ENCODE assay signal across 22 mouse cellular contexts in the genomic region with DNA sequence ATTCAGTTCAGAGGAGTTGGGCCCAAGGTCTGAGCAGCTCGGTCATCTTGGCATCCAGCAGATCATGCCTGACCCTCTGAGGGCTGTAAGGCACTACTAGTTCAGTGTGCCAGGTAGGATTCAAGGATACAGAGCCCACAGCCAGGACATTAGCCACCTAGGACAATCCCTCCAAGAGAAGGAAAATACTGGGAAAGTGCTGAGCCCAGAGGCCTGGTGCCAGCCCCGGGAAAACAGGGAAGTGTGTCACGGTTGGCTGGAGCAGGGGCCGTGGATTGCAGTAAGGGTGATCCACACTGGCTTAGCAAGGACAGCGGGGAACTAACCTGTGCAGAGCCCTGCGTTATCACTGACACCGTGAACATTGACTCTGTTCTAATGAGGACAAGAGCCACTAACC. TPM values are rescaled to one million over a fixed set of nuclear protein-coding genes. Genes with fewer than 3 reads are reported as not detected.
A peak's percentile ranks its signal among the peaks of the same experiment; 100 is the strongest.
DNase-seq lines count a peak whose midpoint lies in the region; ATAC-seq and TF ChIP-seq lines count a peak whose summit lies in the region.
"Had no signal": no experiment of that assay in that cellular context is flagged by ENCODE, and none has a peak within 500 bp of the region (broad histone marks: within the 10 kb centered on the region; RNA-seq: fewer than 3 reads in every experiment).

No protein-coding gene starts in this region.

- no peak for ATAC-seq in kidney, embryonic 14.5 days (ENCODE audit: low FRiP score, low TSS enrichment)
- ATAC-seq: forebrain, embryonic 14.5 days; hindbrain, embryonic 16.5 days had no signal

- DNase-seq in kidney, adult 11 months, result peak; percentile 67
- DNase-seq in kidney, adult 2 months, result peak; percentile 86
- peak; percentile 75 for DNase-seq in kidney, adult 9 months
- peak; percentile 67 for DNase-seq in kidney, postnatal 14 days
- no peak for DNase-seq in spleen, postnatal 10 days (ENCODE audit: low spot score in 2 of 2)
- no peak for DNase-seq in gastrocnemius, postnatal 4 days (ENCODE audit: low spot score in 2 of 2)
- DNase-seq: adrenal gland, adult 2 months; adrenal gland, postnatal 36 days; cerebellum, adult 2 months; cerebellum, postnatal 10 days; gastrocnemius, adult 2 months; gastrocnemius, postnatal 25 days; heart, adult 2 months had no signal

- H3K4me1 ChIP-seq in kidney, embryonic 14.5 days (ENCODE audit: control insufficient read depth, insufficient read depth, low read length), result no peaks in the 10 kb centered on the region
- peaks cover 21% of the 10 kb centered on the region; the same call in 1 of the 2 replicates for H3K4me1 ChIP-seq in kidney, adult 2 months (ENCODE audit: control insufficient read depth, insufficient read depth, low read length)
- H3K4me1 ChIP-seq: forebrain, embryonic 10.5 days had no signal

- no peak overlapping the region for H3K4me2 ChIP-seq in kidney, embryonic 14.5 days (replicated peaks; ENCODE audit: low read depth, low read length)
- H3K4me2 ChIP-seq: heart, embryonic 12.5 days had no signal

- H3K9ac ChIP-seq in kidney, embryonic 14.5 days (ENCODE audit: low read depth, low read length), result no peak overlapping the region
- H3K9ac ChIP-seq: heart, embryonic 12.5 days had no signal

- no peak for TF ChIP-seq CTCF in kidney, adult 2 months (conservative IDR thresholded peaks at IDR 0.05; ENCODE audit: insufficient read depth, insufficient read length, low read depth, low read length)

- no peak for TF ChIP-seq POLR2A in kidney, adult 2 months (IDR thresholded peaks at IDR 0.05; ENCODE audit: low read depth, low read length)

- no peaks in the 10 kb centered on the region for H3K27me3 ChIP-seq in kidney, embryonic 14.5 days (ENCODE audit: control insufficient read depth, insufficient read depth, low read length)
- no peaks in the 10 kb centered on the region for H3K27me3 ChIP-seq in kidney, adult 2 months (replicated peaks; ENCODE audit: control insufficient read depth, insufficient read depth, low read length)
- H3K27me3 ChIP-seq: heart, embryonic 12.5 days had no signal

- no peak overlapping the region for H3K4me3 ChIP-seq in kidney, embryonic 14.5 days (ENCODE audit: low read length)
- no peak overlapping the region for H3K4me3 ChIP-seq in kidney, adult 2 months (ENCODE audit: insufficient read depth, low read depth, low read length)
- H3K4me3 ChIP-seq: embryonic facial prominence, embryonic 10.5 days; forebrain, embryonic 10.5 days; gastrocnemius, adult 2 months; heart, adult 2 months; heart, embryonic 12.5 days had no signal

- H3K9me3 ChIP-seq in kidney, embryonic 14.5 days (ENCODE audit: control insufficient read depth, low read length), result no peaks in the 10 kb centered on the region
- H3K9me3 ChIP-seq: embryonic facial prominence, embryonic 10.5 days; forebrain, embryonic 10.5 days; heart, embryonic 12.5 days had no signal

- no peak overlapping the region for H3K27ac ChIP-seq in kidney, embryonic 14.5 days (ENCODE audit: low read depth, low read length)
- H3K27ac ChIP-seq in kidney, adult 2 months (ENCODE audit: insufficient read depth, low read depth, low read length), result peak overlapping the region; percentile 32; the same call in 1 of the 2 replicates
- H3K27ac ChIP-seq: embryonic facial prominence, embryonic 10.5 days; forebrain, embryonic 10.5 days; gastrocnemius, adult 2 months; heart, adult 2 months had no signal

- 73% methylated on average over 7 of the region's 7 CpGs for WGBS in kidney, embryonic 14.5 days
- 42% methylated on average over 7 of the region's 7 CpGs for WGBS in kidney, adult 2 months

- H3K36me3 ChIP-seq in kidney, embryonic 14.5 days (ENCODE audit: control insufficient read depth, insufficient read depth, low read length), result peaks cover 86% of the 10 kb centered on the region
- H3K36me3 ChIP-seq in kidney, adult 2 months (ENCODE audit: control insufficient read depth, insufficient read depth, low read length), result 0 out of 2 replicates have a peak, but pooled peaks cover 1% of the 10 kb centered on the region

RNA-seq across cellular contexts. Expression of a gene that starts 16.7 kb away (rescaled TPM):
- polyA plus RNA-seq in kidney, embryonic 14.5 days (2014; fragmentation: Nextera tagmentation; extraction: Ambion mirVana), result 21.4 and 29.5 TPM in 2 replicates
- polyA plus RNA-seq in kidney, adult 2 months (2012; rRNA removed), result 242 and 276 TPM in 2 replicates
- 10 to 100 TPM; 36.0 to 45.6 TPM for total RNA-seq in gastrocnemius, postnatal 4 days (2021)

RNA-seq across cellular contexts. Expression of a gene that starts 39.5 kb away (rescaled TPM):
- polyA plus RNA-seq in kidney, embryonic 14.5 days (2014; fragmentation: Nextera tagmentation; extraction: Ambion mirVana), result not detected in 2 replicates
- not detected in 2 replicates for polyA plus RNA-seq in kidney, adult 2 months (2012; rRNA removed)
- total RNA-seq in gastrocnemius, postnatal 4 days (2021), result not detected
- total RNA-seq: adrenal gland, adult 2 months; adrenal gland, postnatal 36 days; gastrocnemius, adult 2 months; gastrocnemius, postnatal 25 days; heart, adult 2 months; heart, postnatal 25 days had no signal
- polyA plus RNA-seq: adrenal gland, adult 2 months; embryonic facial prominence, embryonic 14.5 days; forebrain, embryonic 10.5 days; forebrain, embryonic 14.5 days; heart, adult 2 months; heart, embryonic 16.5 days; hindbrain, embryonic 16.5 days had no signal

RNA-seq across cellular contexts. Expression of a gene that starts 44.7 kb away (rescaled TPM):
- 4.6 and 5.7 TPM in 2 replicates for polyA plus RNA-seq in kidney, embryonic 14.5 days (2014; fragmentation: Nextera tagmentation; extraction: Ambion mirVana)
- polyA plus RNA-seq in kidney, adult 2 months (2012; rRNA removed), result 4.6 and 6.1 TPM in 2 replicates
- total RNA-seq in gastrocnemius, postnatal 4 days (2021), result under 1 TPM; 0.29 to 0.44 TPM
- total RNA-seq: adrenal gland, postnatal 36 days; gastrocnemius, adult 2 months; gastrocnemius, postnatal 25 days; heart, adult 2 months had no signal
- polyA plus RNA-seq: adrenal gland, adult 2 months; embryonic facial prominence, embryonic 10.5 days; forebrain, embryonic 10.5 days had no signal

Comparison
In these comparisons a context has a peak if more than half of its experiments do, and no peak if none do; other contexts are left out.
1. DNase-seq: peak in kidney, adult 11 months (single experiment), kidney, adult 2 months (single experiment), kidney, adult 9 months (single experiment) and kidney, postnatal 14 days (single experiment); none in spleen, postnatal 10 days (0 of 2) and gastrocnemius, postnatal 4 days (0 of 2).